Mouse (Mus musculus) limb, embryonic 12.5 days (tissue): ENCODE measurements at regions not wholly inside any gene's neighbourhood (a gene's known extent, or its start where the extent isn't known, plus 50 kb on each side); places are given as distances from the start of the nearest gene placed in this dataset.

Experiments
- ATAC-seq: fragments of 200-750 bp; cut with Nextera tagmentation; 2 replicates; pipeline ENCODE4 v1.8.0; 2017; ENCODE audit warnings: low read depth, moderate TSS enrichment; ENCODE audit not compliant: insufficient number of reproducible peaks, insufficient read depth, low FRiP score, low TSS enrichment
- H3K27ac ChIP-seq: fragments of 300-500 bp; sonication (generic); 2 replicates; pipeline ENCODE4 v1.5.1; 2016; ENCODE audit warnings: mild to moderate bottlenecking, moderate library complexity
- H3K27me3 ChIP-seq: fragments of 300-500 bp; sonication (generic); 2 replicates; pipeline ENCODE4 v1.6.1; 2016; ENCODE audit warnings: mild to moderate bottlenecking, moderate library complexity
- H3K36me3 ChIP-seq: fragments of 300-500 bp; sonication (generic); 2 replicates; pipeline ENCODE4 v1.6.1; 2016; ENCODE audit warnings: mild to moderate bottlenecking, moderate library complexity
- H3K4me1 ChIP-seq: fragments of 300-500 bp; sonication (generic); replicated peaks from 2 replicates; pipeline ENCODE4 v1.6.1; 2016
- H3K4me2 ChIP-seq: fragments of 300-500 bp; sonication (generic); 2 replicates; pipeline ENCODE4 v1.6.1; 2016; ENCODE audit warnings: mild to moderate bottlenecking, moderate library complexity
- H3K4me3 ChIP-seq: fragments of 300-500 bp; sonication (generic); replicated peaks from 2 replicates; pipeline ENCODE4 v1.5.1; 2016; ENCODE audit warnings: mild to moderate bottlenecking
- H3K9ac ChIP-seq: fragments of 300-500 bp; sonication (generic); replicated peaks from 2 replicates; pipeline ENCODE4 v1.6.1; 2016; ENCODE audit warnings: mild to moderate bottlenecking, moderate library complexity
- H3K9me3 ChIP-seq: fragments of 300-500 bp; sonication (generic); 2 replicates; pipeline ENCODE4 v1.6.1; 2016; ENCODE audit warnings: mild to moderate bottlenecking, moderate library complexity
- WGBS: fragments of 180-500 bp; shearing (Covaris S2); methylation state at CpG from one replicate; pipeline ENCODE4 v1.1.7; 2016; 5-methylcytosine and 5-hydroxymethylcytosine counted together

- no peak for ATAC-seq
- Histone ChIP-seq H3K4me2 (no peak overlapping the region), H3K27me3 (no peaks in the 10 kb centered on the region), H3K27ac (no peak overlapping the region), H3K36me3 (no peaks in the 10 kb centered on the region), H3K9me3 (no peaks in the 10 kb centered on the region), H3K4me3 (no peak overlapping the region), H3K4me1 (no peaks in the 10 kb centered on the region), H3K9ac (no peak overlapping the region)
- WGBS = 79% methylated on average over 4 of the region's 4 CpGs
Observed at GRCm38 (mm10) chr15:32061573-32061972, 115.5 kb upstream of the Tas2r119 start.

- Histone ChIP-seq H3K27ac (no peak overlapping the region), H3K4me1 (no peaks in the 10 kb centered on the region; the same call in 1 of the 2 replicates), H3K4me3 (no peak overlapping the region), H3K4me2 (no peak overlapping the region), H3K27me3 (no peaks in the 10 kb centered on the region), H3K9ac (no peak overlapping the region), H3K36me3 (no peaks in the 10 kb centered on the region), H3K9me3 (no peaks in the 10 kb centered on the region)
- ATAC-seq = no peak
- WGBS = 85% methylated on average over 4 of the region's 4 CpGs
Observed at GRCm38 (mm10) chr15:32082109-32082508, 95.0 kb upstream of the Tas2r119 start.

DNA sequence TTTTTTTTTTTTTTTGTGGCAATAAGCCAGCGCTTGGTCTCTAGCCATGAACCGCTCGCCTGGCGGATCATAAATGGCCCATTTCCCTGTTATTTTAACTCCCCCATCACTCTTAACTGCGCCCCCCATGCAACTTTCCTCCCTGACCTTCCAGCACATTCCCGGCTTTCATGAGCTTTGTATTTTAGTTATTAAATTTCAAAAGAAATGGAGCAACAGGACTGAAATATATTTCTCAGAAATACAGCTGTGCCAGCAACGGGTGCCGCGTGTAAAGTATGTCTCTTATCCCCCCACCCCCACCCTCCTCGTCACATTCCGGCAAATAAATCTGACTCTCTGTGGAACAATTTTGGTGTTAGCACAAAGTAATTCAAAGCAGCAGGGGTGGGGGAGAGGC lies 83.2 kb upstream of the Tas2r119 start:
- ATAC-seq = peak; percentile 76; the same call in 1 of the 2 replicates
- Histone ChIP-seq H3K4me3 (no peak overlapping the region), H3K4me1 (peaks cover 14% of the 10 kb centered on the region; the same call in 1 of the 2 replicates), H3K27ac (no peak overlapping the region), H3K9me3 (no peaks in the 10 kb centered on the region), H3K9ac (no peak overlapping the region), H3K27me3 (peaks cover 10% of the 10 kb centered on the region), H3K4me2 (peak overlapping the region; percentile 35), H3K36me3 (no peaks in the 10 kb centered on the region)
- WGBS = 38% methylated on average over 11 of the region's 11 CpGs

DNA sequence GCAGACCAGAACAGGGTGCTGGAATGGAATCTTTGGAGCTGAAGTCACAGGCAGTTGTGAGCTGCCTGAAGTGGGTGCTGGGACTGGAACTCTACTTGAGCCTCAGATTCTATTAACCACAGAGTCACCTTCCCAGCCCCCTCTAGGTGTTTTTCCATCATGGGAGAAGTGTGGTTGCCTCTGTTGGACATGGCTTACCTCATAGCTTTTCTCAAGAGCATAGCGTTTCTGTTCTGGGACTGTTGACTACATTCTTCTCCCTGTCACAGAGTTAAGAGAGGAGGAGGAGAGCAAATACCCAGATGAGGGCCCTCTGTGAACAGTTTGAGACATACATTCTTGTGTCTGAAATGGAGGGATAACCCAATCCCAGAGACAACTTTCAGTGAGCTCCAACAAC lies 81.5 kb upstream of the Tas2r119 start:
- 81% methylated on average over 1 of the region's 1 CpGs for WGBS
- no peak for ATAC-seq
- Histone ChIP-seq H3K4me3 (no peak overlapping the region), H3K27me3 (peaks cover 10% of the 10 kb centered on the region), H3K4me2 (no peak overlapping the region), H3K4me1 (peaks cover 14% of the 10 kb centered on the region; the same call in 1 of the 2 replicates), H3K36me3 (no peaks in the 10 kb centered on the region), H3K9ac (no peak overlapping the region), H3K27ac (no peak overlapping the region), H3K9me3 (no peaks in the 10 kb centered on the region)

GRCm38 (mm10) chr15:32110659-32111058 lies 66.4 kb upstream of the Tas2r119 start:
- H3K4me2 ChIP-seq = no peak overlapping the region
- no peaks in the 10 kb centered on the region for H3K4me1 ChIP-seq
- 90% methylated on average over 2 of the region's 2 CpGs for WGBS
- ATAC-seq = no peak
- no peaks in the 10 kb centered on the region for H3K27me3 ChIP-seq
- no peak overlapping the region for H3K4me3 ChIP-seq
- no peaks in the 10 kb centered on the region for H3K9me3 ChIP-seq
- no peak overlapping the region for H3K27ac ChIP-seq
- H3K36me3 ChIP-seq = no peaks in the 10 kb centered on the region
- no peak overlapping the region for H3K9ac ChIP-seq
